Mouse (Mus musculus) hindbrain, embryonic 10.5 days (tissue): ENCODE results near the gene Gm13124. TPM values are rescaled to one million over a fixed set of nuclear protein-coding genes. Genes with fewer than 3 reads are reported as not detected.
"Not testable (repeated sequence)": the region's sequence is repeated elsewhere in the genome, so short reads cannot be mapped to it uniquely, and the experiment has no call there.

ENCODE experiments used
- DNase-seq: peaks from one replicate; pipeline ENCODE4 v3.0.0-alpha.2; 2017; ENCODE audit warnings: low spot score
- H3K27ac ChIP-seq: fragments of 300-500 bp; sonication (generic); 2 replicates; pipeline ENCODE4 v1.5.1; 2016; ENCODE audit warnings: mild to moderate bottlenecking, moderate library complexity
- H3K27me3 ChIP-seq: fragments of 300-500 bp; sonication (generic); 2 replicates; pipeline ENCODE4 v1.6.1; 2016; ENCODE audit warnings: mild to moderate bottlenecking; ENCODE audit not compliant: poor library complexity, insufficient read depth, severe bottlenecking
- H3K36me3 ChIP-seq: fragments of 300-500 bp; sonication (generic); 2 replicates; pipeline ENCODE4 v1.6.1; 2016; ENCODE audit warnings: mild to moderate bottlenecking, moderate library complexity
- H3K4me1 ChIP-seq: fragments of 300-500 bp; sonication (generic); replicated peaks from 2 replicates; pipeline ENCODE4 v1.6.1; 2016; ENCODE audit warnings: mild to moderate bottlenecking
- H3K4me3 ChIP-seq: fragments of 300-500 bp; sonication (generic); 2 replicates; pipeline ENCODE4 v1.5.1; 2016; ENCODE audit warnings: mild to moderate bottlenecking, moderate library complexity
- H3K9me3 ChIP-seq: fragments of 300-500 bp; sonication (generic); 2 replicates; pipeline ENCODE4 v1.6.1; 2016; ENCODE audit warnings: mild to moderate bottlenecking, moderate library complexity
- WGBS: fragments of 180-500 bp; shearing (Covaris S2); methylation state at CpG from one replicate; pipeline ENCODE4 v1.1.7; 2016; 5-methylcytosine and 5-hydroxymethylcytosine counted together
- polyA plus RNA-seq: library from polyadenylated mRNA; unstranded; fragments of >200 nt; fragmentation: Nextera tagmentation; extraction: Ambion mirVana; gene quantifications from 2 replicates; pipeline ENCODE4 v1.2.1, GENCODE M21; 2016

The Gm13124 gene
- polyA plus RNA-seq, result not detected in 2 replicates

DNA sequence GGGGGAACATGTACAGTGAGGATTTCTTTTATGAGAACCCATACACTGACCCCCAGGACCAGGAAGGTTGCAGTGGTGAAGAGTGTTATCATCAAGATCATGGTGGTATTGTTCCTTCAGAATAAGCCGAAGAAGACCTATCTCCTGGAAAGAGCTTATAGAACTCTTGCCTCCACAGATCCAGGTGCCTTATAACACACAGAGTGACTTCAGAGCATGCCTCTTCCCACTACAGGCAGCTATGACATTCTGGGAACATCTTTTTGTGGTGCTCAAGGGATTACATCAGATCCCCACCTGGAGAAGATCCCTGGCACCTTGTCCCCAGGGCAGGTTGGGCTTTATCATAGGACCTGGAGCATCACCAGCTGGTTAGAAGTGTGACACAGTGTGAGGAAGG is at the start of gene Gm13124:
TSS of gene Gm13124 (minus strand) at position 101 of the 400 bp plus-strand sequence.
- DNase-seq, result no peak
- Histone ChIP-seq H3K4me1 (no peaks in the 10 kb centered on the region), H3K36me3 (no peaks in the 10 kb centered on the region), H3K4me3 (no peak within 1 kb of the TSS), H3K9me3 (peaks cover 62% of the 10 kb centered on the region), H3K27me3 (no peaks in the 10 kb centered on the region), H3K27ac (no peak within 1 kb of the TSS)
- 86% methylated on average over 1 of the region's 1 CpGs for WGBS

DNA sequence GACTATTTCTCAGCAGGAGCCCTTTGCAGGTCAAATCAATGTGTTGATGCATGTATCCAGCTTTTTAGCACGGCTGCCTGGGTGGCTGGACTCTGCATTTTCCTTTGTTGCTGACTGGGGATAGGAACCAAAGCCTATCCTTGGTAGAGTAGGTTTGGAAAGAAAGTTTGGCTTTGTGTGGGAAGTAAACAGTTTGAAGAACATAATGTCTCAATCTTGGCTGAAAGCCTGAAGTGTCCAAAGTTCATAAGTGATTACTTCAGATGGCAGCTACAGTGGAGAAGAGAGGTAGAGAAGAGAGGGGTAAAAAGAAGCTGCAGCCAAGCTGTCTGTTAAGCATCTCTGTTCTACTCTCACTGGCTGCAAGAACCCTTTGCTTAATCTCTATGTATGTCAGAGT is 49.7 kb upstream of the Gm13124 start:
- Histone ChIP-seq H3K4me3 (no peak overlapping the region), H3K4me1 (no peaks in the 10 kb centered on the region), H3K36me3 (no peaks in the 10 kb centered on the region), H3K9me3 (peaks cover 78% of the 10 kb centered on the region), H3K27me3 (no peaks in the 10 kb centered on the region), H3K27ac (no peak overlapping the region)
- WGBS, result 73% methylated on average over 1 of the region's 1 CpGs
- DNase-seq, result no peak

DNA sequence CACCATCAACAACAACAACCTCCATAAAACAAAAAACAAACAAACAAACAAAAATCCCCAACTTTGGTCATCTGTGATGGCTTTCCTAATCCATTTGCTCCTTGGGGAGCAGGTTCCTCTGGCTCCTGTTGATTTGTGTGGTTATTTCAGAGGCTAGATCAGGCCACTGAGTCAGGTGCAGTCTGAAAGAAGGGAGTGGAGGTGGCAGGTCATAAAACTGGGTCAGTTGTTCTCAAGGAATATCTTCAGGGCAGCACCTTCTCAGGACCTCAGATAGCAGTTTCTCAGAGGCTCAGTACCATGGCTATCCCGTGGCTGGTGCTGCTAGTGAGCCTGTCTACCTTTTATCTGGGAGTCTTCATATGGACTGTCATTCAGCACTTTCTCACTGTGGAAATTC is 48.5 kb upstream of the Gm13124 start, which contains the start of gene Aadacl4:
TSS of gene Aadacl4 (plus strand) at position 301 of the 400 bp plus-strand sequence.
- H3K27ac ChIP-seq, result no peak within 1 kb of the TSS
- no peaks in the 10 kb centered on the region for H3K27me3 ChIP-seq
- H3K4me3 ChIP-seq, result no peak within 1 kb of the TSS
- peaks cover 66% of the 10 kb centered on the region for H3K9me3 ChIP-seq
- 55% methylated on average over 1 of the region's 1 CpGs for WGBS
- no peaks in the 10 kb centered on the region for H3K4me1 ChIP-seq
- no peaks in the 10 kb centered on the region for H3K36me3 ChIP-seq
- DNase-seq, result no peak

DNA sequence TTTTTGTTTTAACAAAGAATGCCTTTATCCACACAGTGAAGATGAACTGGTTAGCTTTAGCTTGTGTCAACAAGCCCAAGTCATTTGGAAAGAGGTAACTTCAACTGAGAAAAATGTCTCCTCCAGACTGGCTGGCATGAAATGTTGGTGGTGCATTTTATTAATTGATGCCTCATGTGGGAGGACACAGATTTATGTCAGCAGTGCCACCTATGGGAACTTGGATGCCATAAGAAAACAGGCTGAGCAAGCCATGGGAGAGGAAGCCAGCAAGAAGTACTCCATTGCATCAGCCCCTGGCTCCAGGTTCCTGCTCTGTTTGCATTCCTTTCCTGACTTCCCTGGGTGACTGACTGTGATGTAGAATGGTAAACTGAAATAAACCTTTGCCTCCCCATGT is 27.9 kb upstream of the Gm13124 start:
- DNase-seq, result no peak

DNA sequence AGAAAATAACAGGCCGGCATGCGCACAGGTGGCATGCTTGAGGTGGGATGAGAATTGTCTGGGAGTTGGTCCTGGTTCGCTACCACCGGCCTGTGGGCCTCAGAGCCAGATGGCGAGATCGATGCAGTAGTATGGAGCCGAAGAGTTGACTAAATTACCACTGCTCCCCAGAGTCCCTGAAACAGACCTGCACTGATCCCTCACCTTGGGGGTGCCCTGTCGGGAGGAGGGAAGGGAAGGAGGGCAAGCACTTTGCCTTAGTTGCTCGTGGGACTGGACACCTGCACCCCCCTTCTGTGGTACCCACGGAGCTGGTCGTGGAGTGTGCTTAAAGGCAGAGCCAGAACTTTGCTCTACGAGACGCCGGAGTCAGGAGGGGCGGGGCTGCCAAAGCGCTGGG is 21.3 kb upstream of the Gm13124 start:
- H3K36me3 ChIP-seq, H3K27ac ChIP-seq, H3K4me3 ChIP-seq, H3K4me1 ChIP-seq, DNase-seq, H3K27me3 ChIP-seq: not testable (repeated sequence)
- 91% methylated on average over 13 of the region's 16 CpGs for WGBS
- H3K9me3 ChIP-seq, result peaks cover 66% of the 10 kb centered on the region

More for the DNA sequence above, 27.9 kb upstream of the Gm13124 start:
- no peaks in the 10 kb centered on the region for H3K4me1 ChIP-seq
- H3K27ac ChIP-seq, result no peak overlapping the region
- H3K4me3 ChIP-seq, result no peak overlapping the region
- peaks cover 44% of the 10 kb centered on the region for H3K9me3 ChIP-seq
- H3K36me3 ChIP-seq, result no peaks in the 10 kb centered on the region
- H3K27me3 ChIP-seq, result no peaks in the 10 kb centered on the region

DNA sequence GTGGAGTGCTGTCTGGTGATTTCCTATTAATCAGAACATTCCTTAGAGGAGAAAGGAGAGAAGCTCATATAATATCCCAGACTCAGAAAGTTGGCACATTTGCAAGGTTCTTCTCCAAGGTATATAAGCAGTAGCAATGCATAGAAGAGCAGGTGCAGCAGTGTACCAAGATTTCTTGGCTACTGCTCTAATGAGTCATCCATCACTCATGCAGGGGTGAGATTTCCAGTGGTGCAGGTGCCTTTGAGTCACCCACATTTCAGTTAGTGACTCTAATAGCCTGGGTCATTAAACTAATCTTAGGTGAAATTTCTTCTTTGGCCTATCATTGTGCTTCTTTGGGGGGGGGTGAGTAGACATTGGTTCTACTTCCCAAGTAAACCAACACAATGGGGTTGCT is 2.8 kb upstream of the Gm13124 start:
- Histone ChIP-seq H3K36me3 (no peaks in the 10 kb centered on the region), H3K4me3 (no peak overlapping the region), H3K9me3 (peaks cover 52% of the 10 kb centered on the region), H3K27me3 (no peaks in the 10 kb centered on the region), H3K4me1 (no peaks in the 10 kb centered on the region), H3K27ac (no peak overlapping the region)
- DNase-seq, result no peak

DNA sequence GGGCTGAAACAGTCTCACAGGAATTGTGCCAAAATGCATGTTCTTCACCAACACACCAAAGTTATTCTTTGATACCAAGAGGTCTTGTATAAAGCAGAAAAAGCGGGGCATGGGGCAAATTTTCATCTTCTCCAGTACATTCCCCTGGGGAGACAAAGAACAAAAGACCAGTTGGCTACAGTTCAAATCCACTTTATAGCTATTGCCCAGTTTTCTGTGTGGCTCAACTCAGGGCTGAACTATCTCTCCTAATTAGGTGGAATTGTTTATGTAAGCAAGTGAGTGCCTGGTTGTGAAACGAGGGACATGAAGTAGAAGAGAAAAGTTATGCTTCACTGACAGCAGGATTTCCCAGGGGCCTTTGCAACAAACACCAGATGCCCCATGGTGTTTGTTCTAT is 3.7 kb downstream of the Gm13124 start:
- 66% methylated on average over 2 of the region's 2 CpGs for WGBS
- no peaks in the 10 kb centered on the region for H3K36me3 ChIP-seq
- H3K4me1 ChIP-seq, result no peaks in the 10 kb centered on the region
- no peak for DNase-seq
- no peak overlapping the region for H3K4me3 ChIP-seq
- H3K27me3 ChIP-seq, result no peaks in the 10 kb centered on the region
- H3K9me3 ChIP-seq, result peaks cover 77% of the 10 kb centered on the region
- H3K27ac ChIP-seq, result no peak overlapping the region

DNA sequence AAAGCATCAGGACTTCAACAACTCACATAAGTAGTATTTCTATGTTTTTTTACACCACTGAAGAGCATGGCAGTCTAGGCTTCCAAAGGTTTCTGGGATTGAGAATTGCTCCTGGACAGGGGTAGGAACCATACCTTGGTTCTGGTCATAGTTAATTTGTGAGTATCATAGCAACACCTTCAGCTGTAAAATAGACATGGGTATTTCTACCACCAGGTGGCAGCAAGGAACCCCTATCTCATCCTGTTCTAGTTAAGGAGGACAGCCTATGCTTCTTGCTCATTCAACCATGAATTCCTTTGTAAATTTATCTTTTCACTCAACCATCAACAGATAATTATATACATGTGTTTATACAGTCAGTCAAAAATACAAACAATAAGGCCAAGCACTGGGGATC is 5.1 kb downstream of the Gm13124 start:
- Histone ChIP-seq H3K9me3 (peaks cover 78% of the 10 kb centered on the region), H3K4me3 (no peak overlapping the region), H3K4me1 (no peaks in the 10 kb centered on the region), H3K36me3 (no peaks in the 10 kb centered on the region), H3K27ac (no peak overlapping the region), H3K27me3 (no peaks in the 10 kb centered on the region)
- no peak for DNase-seq

DNA sequence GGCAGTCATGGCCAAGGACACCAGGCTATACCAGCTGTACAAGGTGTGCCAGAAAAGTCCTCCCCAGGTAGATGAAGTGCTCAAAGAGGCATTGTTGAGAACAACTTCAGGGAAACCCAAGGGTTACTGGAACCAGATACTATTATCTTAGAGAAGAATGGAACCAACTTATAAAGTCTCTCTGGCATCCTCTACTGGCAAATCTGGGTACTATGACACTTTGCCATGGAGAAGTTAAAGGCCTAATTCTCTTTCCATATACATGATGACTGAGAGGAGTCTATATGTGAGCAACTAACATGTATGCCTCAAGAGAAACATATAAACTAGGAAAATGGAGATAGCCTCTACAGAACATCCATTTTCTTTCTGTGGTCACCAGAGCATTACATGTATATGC is 13.8 kb downstream of the Gm13124 start:
- Histone ChIP-seq H3K9me3 (peaks cover 55% of the 10 kb centered on the region), H3K4me3 (no peak overlapping the region), H3K27ac (no peak overlapping the region), H3K36me3 (no peaks in the 10 kb centered on the region), H3K27me3 (no peaks in the 10 kb centered on the region), H3K4me1 (no peaks in the 10 kb centered on the region)
- DNase-seq, result no peak

DNA sequence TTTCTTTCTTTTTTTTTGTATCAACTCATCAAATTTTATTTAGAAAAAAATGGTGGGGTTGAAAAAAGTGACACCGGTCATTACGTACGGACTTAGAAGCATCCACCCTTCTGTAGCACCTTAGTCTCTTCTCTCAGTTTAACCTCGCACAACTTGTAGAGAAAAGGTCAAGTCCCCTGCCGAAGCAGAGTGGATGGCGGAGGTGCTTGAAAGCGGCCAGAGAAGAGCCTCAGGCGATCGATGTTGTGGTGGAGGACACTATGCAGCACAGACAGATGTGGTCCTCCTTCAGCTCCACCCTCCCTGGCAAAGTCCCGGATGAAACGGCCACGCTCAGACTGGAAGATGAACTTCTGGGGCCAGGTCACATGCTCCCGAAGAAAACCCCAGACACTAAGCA is 19.6 kb downstream of the Gm13124 start:
- H3K27me3 ChIP-seq, H3K36me3 ChIP-seq, H3K4me3 ChIP-seq, DNase-seq, H3K4me1 ChIP-seq, H3K27ac ChIP-seq: not testable (repeated sequence)
- WGBS, result 93% methylated on average over 13 of the region's 13 CpGs
- peaks cover 62% of the 10 kb centered on the region for H3K9me3 ChIP-seq

DNA sequence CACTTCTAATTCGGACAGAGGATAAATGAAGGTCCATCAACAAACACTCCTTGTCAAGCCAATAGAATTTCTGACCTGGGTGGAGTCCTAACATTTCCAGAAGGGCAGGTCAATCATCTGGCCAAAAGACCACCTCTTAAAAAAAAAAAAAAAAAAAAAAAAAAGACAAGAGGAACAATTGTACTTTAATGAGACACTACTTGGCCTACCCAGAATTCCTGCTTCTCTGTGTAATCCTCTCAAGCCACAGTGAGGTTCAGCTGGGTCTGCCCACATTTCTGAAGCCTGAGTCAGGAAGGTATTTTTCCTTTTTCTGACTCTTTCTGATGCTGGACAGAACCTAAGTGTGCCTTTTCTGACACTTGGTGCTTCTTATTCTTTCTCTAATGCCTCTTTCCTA is 20.2 kb downstream of the Gm13124 start:
- H3K4me3 ChIP-seq, result no peak overlapping the region
- WGBS, result 77% methylated on average over 1 of the region's 1 CpGs
- no peak overlapping the region for H3K27ac ChIP-seq
- H3K9me3 ChIP-seq, result peaks cover 62% of the 10 kb centered on the region
- H3K4me1 ChIP-seq, result no peaks in the 10 kb centered on the region
- DNase-seq, result no peak
- no peaks in the 10 kb centered on the region for H3K36me3 ChIP-seq
- no peaks in the 10 kb centered on the region for H3K27me3 ChIP-seq

DNA sequence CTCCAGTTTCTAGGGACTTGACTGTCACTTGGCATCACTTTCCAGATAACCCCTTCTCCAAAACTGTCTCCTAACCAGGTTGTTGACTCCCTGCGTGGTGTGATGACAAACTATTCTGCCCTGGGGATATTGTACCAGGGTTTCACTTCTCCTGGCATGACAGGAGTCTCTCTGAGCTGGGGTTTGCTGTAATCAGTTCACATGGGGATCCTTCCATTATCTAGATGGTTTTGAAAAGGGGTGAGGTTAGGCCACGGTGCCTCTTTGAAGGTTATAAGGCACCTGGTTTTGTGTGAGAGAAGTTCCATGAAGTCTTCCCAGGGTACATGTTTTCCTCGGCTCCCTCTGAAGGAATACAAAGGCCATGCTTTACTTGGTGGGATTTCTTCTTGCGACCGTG is 45.4 kb downstream of the Gm13124 start, which contains the start of gene 9430007A20Rik:
TSS of gene 9430007A20Rik (plus strand) at position 301 of the 400 bp plus-strand sequence.
- H3K9me3 ChIP-seq, result peaks cover 63% of the 10 kb centered on the region
- no peaks in the 10 kb centered on the region for H3K27me3 ChIP-seq
- H3K4me1 ChIP-seq, result no peaks in the 10 kb centered on the region
- H3K4me3 ChIP-seq, result no peak within 1 kb of the TSS
- no peaks in the 10 kb centered on the region for H3K36me3 ChIP-seq
- 81% methylated on average over 5 of the region's 5 CpGs for WGBS
- H3K27ac ChIP-seq, result no peak within 1 kb of the TSS
- DNase-seq, result no peak

DNA sequence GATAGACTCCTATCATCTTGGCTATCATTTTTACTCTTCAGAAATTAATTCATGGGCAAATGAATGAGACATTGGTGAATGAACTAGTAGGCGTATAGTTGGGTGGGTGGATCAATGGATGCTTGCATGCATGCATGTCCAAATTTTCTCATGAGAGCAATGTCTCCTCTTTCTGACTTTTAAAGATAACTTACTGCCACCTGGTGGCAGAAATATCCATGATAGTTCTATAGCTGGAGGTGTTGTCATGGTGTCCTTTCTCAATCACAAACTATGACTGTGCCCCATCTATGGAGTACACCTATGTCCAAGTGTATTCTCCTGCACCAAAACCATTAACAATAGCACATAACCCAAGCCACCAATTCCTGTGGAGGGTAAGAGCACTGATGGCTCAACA is 58.4 kb downstream of the Gm13124 start:
- H3K4me3 ChIP-seq, result no peak overlapping the region
- no peak overlapping the region for H3K27ac ChIP-seq
- H3K27me3 ChIP-seq, result no peaks in the 10 kb centered on the region
- H3K9me3 ChIP-seq, result peaks cover 46% of the 10 kb centered on the region
- 89% methylated on average over 1 of the region's 1 CpGs for WGBS
- H3K4me1 ChIP-seq, result no peaks in the 10 kb centered on the region
- no peaks in the 10 kb centered on the region for H3K36me3 ChIP-seq
- DNase-seq, result no peak
